7 mouse cellular contexts compared by ENCODE assay signal in the genomic region with DNA sequence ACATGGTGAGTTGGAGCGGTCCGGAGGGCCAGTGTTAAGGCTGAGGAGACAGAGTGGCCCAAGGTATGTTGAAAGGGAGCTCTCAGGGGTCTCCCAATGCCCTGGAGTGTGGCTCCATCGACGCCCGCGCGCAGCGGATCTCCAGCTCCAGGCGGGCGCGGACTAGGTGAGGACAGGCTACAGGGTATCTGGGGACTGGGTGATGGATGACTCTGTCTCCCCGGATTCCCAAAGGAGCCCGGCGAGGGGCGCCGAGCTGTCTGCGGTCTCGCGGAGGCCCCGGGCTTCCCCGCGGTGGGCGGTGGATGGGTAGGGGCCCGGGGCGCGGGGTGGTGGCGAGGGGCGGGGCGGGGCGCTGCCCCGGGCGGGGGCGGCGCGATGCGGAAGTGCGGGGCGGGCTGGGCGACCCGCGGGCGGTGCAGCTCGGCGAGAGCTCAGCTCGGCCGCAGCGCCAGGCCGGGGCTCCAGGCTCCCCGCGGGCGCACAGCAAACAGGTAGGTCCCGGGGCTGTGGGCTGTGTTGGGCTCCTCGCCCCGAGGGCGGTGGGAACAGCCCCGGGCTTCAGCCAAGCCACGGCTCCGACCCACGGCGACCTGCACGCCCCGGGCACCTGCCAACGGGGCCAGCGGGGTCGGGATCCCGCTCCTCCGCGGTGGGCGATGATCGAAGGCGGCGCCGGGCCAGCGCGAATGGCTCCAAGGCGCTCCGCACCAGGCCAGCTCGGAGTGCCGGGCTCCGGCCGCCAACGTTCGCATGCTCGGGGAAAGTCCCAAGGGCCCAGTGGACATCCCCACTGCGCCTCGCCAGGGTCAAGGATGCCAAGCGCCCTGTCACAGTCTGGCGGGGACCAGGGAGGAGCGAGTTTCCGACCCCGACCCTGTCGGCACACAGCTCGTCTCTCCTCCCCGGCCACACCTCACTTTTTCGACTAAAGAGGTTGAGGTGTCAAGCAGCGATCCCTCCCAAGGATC. TPM values are rescaled to one million over a fixed set of nuclear protein-coding genes. Genes with fewer than 3 reads are reported as not detected.
DNase-seq lines count a peak whose midpoint lies in the region; ATAC-seq and TF ChIP-seq lines count a peak whose summit lies in the region.

A gene (plus strand): TSS at position 345 of the 971 bp plus-strand sequence.

- 0 out of 2 replicates have a peak, but pooled peaks have one; percentile 37 for ATAC-seq in embryonic facial prominence, embryonic 12.5 days (ENCODE audit: insufficient number of reproducible peaks, insufficient read depth, low FRiP score, low TSS enrichment)
- ATAC-seq in hindbrain, embryonic 13.5 days (ENCODE audit: low FRiP score) = peak; percentile 79
- peak; percentile 28 for ATAC-seq in liver, postnatal 0 days

- no peak for TF ChIP-seq POLR2A in small intestine, adult 2 months (IDR thresholded peaks at IDR 0.05; ENCODE audit: low read depth, low read length)

- under 1% methylated on average over 87 of the region's 96 CpGs for WGBS in embryonic facial prominence, embryonic 12.5 days
- under 1% methylated on average over 74 of the region's 96 CpGs for WGBS in hindbrain, embryonic 13.5 days
- WGBS in liver, postnatal 0 days (ENCODE audit: insufficient replicate concordance) = 2% methylated on average over 76 of the region's 96 CpGs
- WGBS in small intestine, adult 2 months = 2% methylated on average over 84 of the region's 96 CpGs

- H3K4me1 ChIP-seq in embryonic facial prominence, embryonic 12.5 days = peaks cover 22% of the 10 kb centered on the region
- H3K4me1 ChIP-seq in hindbrain, embryonic 13.5 days (replicated peaks) = peaks cover 31% of the 10 kb centered on the region
- H3K4me1 ChIP-seq in liver, postnatal 0 days (ENCODE audit: insufficient read depth) = peaks cover 29% of the 10 kb centered on the region
- H3K4me1 ChIP-seq in small intestine, adult 2 months (ENCODE audit: control insufficient read depth, insufficient read depth, insufficient read length, low read length) = peaks cover 21% of the 10 kb centered on the region; the same call in 1 of the 2 replicates

- no peak for TF ChIP-seq CTCF in liver, postnatal 0 days (IDR thresholded peaks at IDR 0.05; ENCODE audit: low read depth)
- TF ChIP-seq CTCF in small intestine, adult 2 months (IDR thresholded peaks at IDR 0.05; ENCODE audit: extremely low read depth, insufficient read length, insufficient replicate concordance, low read depth, low read length) = no peak

- H3K27ac ChIP-seq in embryonic facial prominence, embryonic 12.5 days = no peak within 1 kb of the TSS
- H3K27ac ChIP-seq in hindbrain, embryonic 13.5 days = no peak within 1 kb of the TSS
- peak within 1 kb of the TSS; percentile 67 for H3K27ac ChIP-seq in liver, postnatal 0 days (ENCODE audit: low read depth)
- H3K27ac ChIP-seq in small intestine, adult 2 months (ENCODE audit: insufficient read depth, low read depth, low read length) = peak within 1 kb of the TSS; percentile 11; the same call in 1 of the 2 replicates

- H3K27me3 ChIP-seq in embryonic facial prominence, embryonic 12.5 days = peaks cover 50% of the 10 kb centered on the region
- H3K27me3 ChIP-seq in hindbrain, embryonic 13.5 days = peaks cover 87% of the 10 kb centered on the region
- peaks cover 34% of the 10 kb centered on the region for H3K27me3 ChIP-seq in liver, postnatal 0 days (ENCODE audit: insufficient read depth, low read length)
- peaks cover 9% of the 10 kb centered on the region for H3K27me3 ChIP-seq in small intestine, adult 2 months (ENCODE audit: control insufficient read depth, insufficient read depth, low read length)

- TF ChIP-seq EP300 in liver, postnatal 0 days (IDR thresholded peaks at IDR 0.05; ENCODE audit: low read depth) = no peak

- peak within 1 kb of the TSS; percentile 58 for H3K9ac ChIP-seq in embryonic facial prominence, embryonic 12.5 days
- peak within 1 kb of the TSS; percentile 67 for H3K9ac ChIP-seq in hindbrain, embryonic 13.5 days
- peak within 1 kb of the TSS; percentile 69 for H3K9ac ChIP-seq in liver, postnatal 0 days (replicated peaks)

- peak within 1 kb of the TSS; percentile 57 for H3K4me3 ChIP-seq in embryonic facial prominence, embryonic 12.5 days
- peak within 1 kb of the TSS; percentile 50 for H3K4me3 ChIP-seq in hindbrain, embryonic 13.5 days
- H3K4me3 ChIP-seq in liver, postnatal 0 days (ENCODE audit: low read depth, low read length) = peak within 1 kb of the TSS; percentile 64
- peak within 1 kb of the TSS; percentile 81 for H3K4me3 ChIP-seq in small intestine, adult 2 months (ENCODE audit: low read depth, low read length)

- peak; percentile 84 for DNase-seq in A20 (ENCODE audit: low read depth, low spot score)
- peak; percentile 69 for DNase-seq in CD4-positive helper T cell, adult 2 months (ENCODE audit: low read depth, low spot score)
- DNase-seq in liver, postnatal 0 days = peak; percentile 48
- DNase-seq in frontal cortex, postnatal 25 days (ENCODE audit: low spot score in 2 of 2) = no peak

- H3K4me2 ChIP-seq in embryonic facial prominence, embryonic 12.5 days (replicated peaks) = peak within 1 kb of the TSS; percentile 100
- peak within 1 kb of the TSS; percentile 92 for H3K4me2 ChIP-seq in hindbrain, embryonic 13.5 days
- peak within 1 kb of the TSS; percentile 93 for H3K4me2 ChIP-seq in liver, postnatal 0 days (ENCODE audit: low read depth, low read length)

- no peaks in the 10 kb centered on the region for H3K9me3 ChIP-seq in embryonic facial prominence, embryonic 12.5 days
- no peaks in the 10 kb centered on the region for H3K9me3 ChIP-seq in hindbrain, embryonic 13.5 days
- H3K9me3 ChIP-seq in liver, postnatal 0 days (ENCODE audit: low read length) = no peaks in the 10 kb centered on the region

- H3K36me3 ChIP-seq in embryonic facial prominence, embryonic 12.5 days = no peaks in the 10 kb centered on the region
- H3K36me3 ChIP-seq in hindbrain, embryonic 13.5 days = no peaks in the 10 kb centered on the region
- H3K36me3 ChIP-seq in liver, postnatal 0 days (replicated peaks; ENCODE audit: insufficient read depth, low read length) = no peaks in the 10 kb centered on the region
- no peaks in the 10 kb centered on the region for H3K36me3 ChIP-seq in small intestine, adult 2 months (ENCODE audit: control insufficient read depth, insufficient read depth, low read length)

RNA-seq across cellular contexts. Expression of the gene that starts here (rescaled TPM):
- polyA plus RNA-seq in embryonic facial prominence, embryonic 12.5 days (2016; fragmentation: Nextera tagmentation; extraction: Ambion mirVana) = 2.7 and 3.1 TPM in 2 replicates
- 2.1 and 2.7 TPM in 2 replicates for polyA plus RNA-seq in hindbrain, embryonic 13.5 days (2015; fragmentation: Nextera tagmentation; extraction: Ambion mirVana)
- 11.8 and 12.0 TPM in 2 replicates for polyA plus RNA-seq in liver, postnatal 0 days (2015; fragmentation: Nextera tagmentation; extraction: Ambion mirVana)
- polyA plus RNA-seq in small intestine, adult 2 months (2012; rRNA removed) = 11.9 and 14.9 TPM in 2 replicates

Comparison
In these comparisons a context has a peak if more than half of its experiments do, and no peak if none do; other contexts are left out.
1. DNase-seq: peak in A20 (single experiment), CD4-positive helper T cell, adult 2 months (single experiment) and liver, postnatal 0 days (single experiment); none in frontal cortex, postnatal 25 days (0 of 2).
2. ATAC-seq: peak in every context shown above with its lines; median percentile 79 in hindbrain, embryonic 13.5 days; 37 in embryonic facial prominence, embryonic 12.5 days; 28 in liver, postnatal 0 days.
3. H3K27ac ChIP-seq: peak in liver, postnatal 0 days (single experiment) and small intestine, adult 2 months (single experiment); none in embryonic facial prominence, embryonic 12.5 days (single experiment) and hindbrain, embryonic 13.5 days (single experiment).
4. Peak in every context shown above with its lines, with median percentiles within 50 percentile points of each other: H3K4me2 ChIP-seq, H3K4me3 ChIP-seq and H3K9ac ChIP-seq.